8 mouse cellular contexts compared by ENCODE assay signal in the genomic region with DNA sequence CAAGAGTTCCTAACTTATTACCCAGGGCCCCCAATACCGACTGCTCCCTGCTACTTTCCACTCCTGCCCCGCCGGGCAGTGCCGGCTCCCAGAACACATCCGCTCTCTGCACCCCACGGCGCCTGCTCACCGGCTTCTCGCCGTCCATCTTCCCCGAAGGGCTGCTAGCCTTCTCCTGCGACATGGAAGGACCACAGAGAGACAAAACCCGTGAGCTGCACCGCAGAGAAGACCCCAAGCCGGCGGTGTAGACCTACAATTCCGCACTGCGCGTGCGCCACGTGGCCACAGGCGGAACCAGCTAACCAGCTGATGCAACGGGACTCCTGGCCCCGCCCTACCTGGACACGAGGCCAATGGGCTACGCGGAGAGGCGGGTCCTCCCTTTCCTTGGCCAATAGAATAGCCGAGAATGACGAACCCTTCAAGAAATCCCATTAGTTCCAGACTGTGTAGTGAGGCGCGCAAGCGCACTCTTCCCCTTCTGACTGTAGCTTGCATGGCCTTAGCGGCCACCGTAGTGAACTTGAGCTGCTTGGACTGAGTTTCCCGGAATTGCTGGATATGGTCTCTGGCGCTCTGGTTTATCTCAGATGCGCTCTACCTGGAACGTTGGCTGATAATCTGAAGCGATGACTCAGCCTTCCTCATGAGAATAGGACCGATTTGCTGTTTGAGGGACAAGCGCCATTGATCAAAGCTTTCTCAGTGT. TPM values are rescaled to one million over a fixed set of nuclear protein-coding genes. Genes with fewer than 3 reads are reported as not detected.
A peak's percentile ranks its signal among the peaks of the same experiment; 100 is the strongest.
DNase-seq lines count a peak whose midpoint lies in the region; ATAC-seq and TF ChIP-seq lines count a peak whose summit lies in the region.

A gene (minus strand): TSS at position 310 of the 712 bp plus-strand sequence.

- ATAC-seq in cerebellum, adult (ENCODE audit: insufficient number of reproducible peaks, low FRiP score, low TSS enrichment), result peak; percentile 98
- peak; percentile 100 for ATAC-seq in forebrain, embryonic 13.5 days
- ATAC-seq in liver, postnatal 0 days, result peak; percentile 99
- peak; percentile 100 for ATAC-seq in neural tube, embryonic 14.5 days (ENCODE audit: low read depth)

- peak within 1 kb of the TSS; percentile 72 for H3K27ac ChIP-seq in ES-Bruce4 (ENCODE audit: insufficient read depth, low read length)
- H3K27ac ChIP-seq in forebrain, embryonic 13.5 days, result no peak within 1 kb of the TSS
- H3K27ac ChIP-seq in liver, postnatal 0 days (ENCODE audit: low read depth), result peak within 1 kb of the TSS; percentile 91
- H3K27ac ChIP-seq in neural tube, embryonic 14.5 days (ENCODE audit: low read depth, low read length), result peak within 1 kb of the TSS; percentile 60

- no peaks in the 10 kb centered on the region for H3K9me3 ChIP-seq in ES-Bruce4 (replicated peaks; ENCODE audit: control insufficient read depth, insufficient read depth, low read length, poor library complexity, severe bottlenecking)
- H3K9me3 ChIP-seq in forebrain, embryonic 13.5 days (replicated peaks), result no peaks in the 10 kb centered on the region
- H3K9me3 ChIP-seq in liver, postnatal 0 days (ENCODE audit: low read length), result no peaks in the 10 kb centered on the region
- no peaks in the 10 kb centered on the region for H3K9me3 ChIP-seq in neural tube, embryonic 14.5 days (ENCODE audit: control insufficient read depth, low read length)

- H3K4me1 ChIP-seq in ES-Bruce4 (ENCODE audit: control insufficient read depth, insufficient read depth, low read length), result peaks cover 2% of the 10 kb centered on the region
- H3K4me1 ChIP-seq in forebrain, embryonic 13.5 days, result peaks cover 21% of the 10 kb centered on the region
- peaks cover 15% of the 10 kb centered on the region for H3K4me1 ChIP-seq in liver, postnatal 0 days (ENCODE audit: insufficient read depth)
- H3K4me1 ChIP-seq in neural tube, embryonic 14.5 days (ENCODE audit: control insufficient read depth, insufficient read depth, low read length), result peaks cover 7% of the 10 kb centered on the region; the same call in 1 of the 2 replicates

- no peak for TF ChIP-seq EP300 in ES-Bruce4 (IDR thresholded peaks at IDR 0.05; ENCODE audit: insufficient read depth, low read depth, low read length)
- TF ChIP-seq EP300 in liver, postnatal 0 days (IDR thresholded peaks at IDR 0.05; ENCODE audit: low read depth), result peak; percentile 51; the same call in 1 of the 2 replicates

- H3K4me3 ChIP-seq in ES-Bruce4 (ENCODE audit: low read depth, low read length), result peak within 1 kb of the TSS; percentile 96
- peak within 1 kb of the TSS; percentile 83 for H3K4me3 ChIP-seq in forebrain, embryonic 13.5 days
- H3K4me3 ChIP-seq in liver, postnatal 0 days (ENCODE audit: low read depth, low read length), result peak within 1 kb of the TSS; percentile 90
- peak within 1 kb of the TSS; percentile 79 for H3K4me3 ChIP-seq in neural tube, embryonic 14.5 days (ENCODE audit: low read depth, low read length)

- DNase-seq in heart, postnatal 10 days, result peak; percentile 97 to 98
- peak; percentile 99 for DNase-seq in large intestine, adult 2 months (ENCODE audit: low read depth, low spot score)
- DNase-seq in liver, postnatal 0 days, result peak; percentile 97
- peak; percentile 97 for DNase-seq in testis, postnatal 10 days (ENCODE audit: low spot score)

- TF ChIP-seq POLR2A in ES-Bruce4 (IDR thresholded peaks at IDR 0.05; ENCODE audit: insufficient read depth, low read length), result peak; percentile 63

- H3K27me3 ChIP-seq in ES-Bruce4 (ENCODE audit: control insufficient read depth, insufficient read depth, low read length, poor library complexity, severe bottlenecking), result no peaks in the 10 kb centered on the region
- H3K27me3 ChIP-seq in forebrain, embryonic 13.5 days, result peaks cover 11% of the 10 kb centered on the region; the same call in 1 of the 2 replicates
- no peaks in the 10 kb centered on the region for H3K27me3 ChIP-seq in liver, postnatal 0 days (ENCODE audit: insufficient read depth, low read length)
- no peaks in the 10 kb centered on the region for H3K27me3 ChIP-seq in neural tube, embryonic 14.5 days (ENCODE audit: control insufficient read depth, insufficient read depth, low read length)

- peak within 1 kb of the TSS; percentile 81 for H3K4me2 ChIP-seq in forebrain, embryonic 13.5 days
- peak within 1 kb of the TSS; percentile 68 for H3K4me2 ChIP-seq in liver, postnatal 0 days (ENCODE audit: low read depth, low read length)
- H3K4me2 ChIP-seq in neural tube, embryonic 14.5 days (ENCODE audit: low read depth, low read length), result peak within 1 kb of the TSS; percentile 85

- no peak for TF ChIP-seq CTCF in ES-Bruce4 (IDR thresholded peaks at IDR 0.05; ENCODE audit: low read depth, low read length)
- peak; percentile 11; the same call in 1 of the 2 replicates for TF ChIP-seq CTCF in liver, postnatal 0 days (IDR thresholded peaks at IDR 0.05; ENCODE audit: low read depth)

- WGBS in forebrain, embryonic 13.5 days, result under 1% methylated on average over 42 of the region's 42 CpGs
- under 1% methylated on average over 42 of the region's 42 CpGs for WGBS in large intestine, adult 2 months
- WGBS in liver, postnatal 0 days (ENCODE audit: insufficient replicate concordance), result 2% methylated on average over 42 of the region's 42 CpGs
- WGBS in neural tube, embryonic 14.5 days, result under 1% methylated on average over 42 of the region's 42 CpGs

- peaks cover 21% of the 10 kb centered on the region for H3K36me3 ChIP-seq in ES-Bruce4 (ENCODE audit: control insufficient read depth, insufficient read depth, low read length, poor library complexity, severe bottlenecking)
- peaks cover 19% of the 10 kb centered on the region for H3K36me3 ChIP-seq in forebrain, embryonic 13.5 days (ENCODE audit: poor library complexity, severe bottlenecking)
- peaks cover 8% of the 10 kb centered on the region for H3K36me3 ChIP-seq in liver, postnatal 0 days (replicated peaks; ENCODE audit: insufficient read depth, low read length)
- H3K36me3 ChIP-seq in neural tube, embryonic 14.5 days (ENCODE audit: control insufficient read depth, insufficient read depth, low read length), result 0 out of 2 replicates have a peak, but pooled peaks cover 3% of the 10 kb centered on the region

- peak within 1 kb of the TSS; percentile 89 for H3K9ac ChIP-seq in ES-Bruce4 (ENCODE audit: low read depth, poor library complexity, severe bottlenecking)
- H3K9ac ChIP-seq in forebrain, embryonic 13.5 days, result peak within 1 kb of the TSS; percentile 88
- peak within 1 kb of the TSS; percentile 88 for H3K9ac ChIP-seq in liver, postnatal 0 days (replicated peaks)
- peak within 1 kb of the TSS; percentile 72 for H3K9ac ChIP-seq in neural tube, embryonic 14.5 days (replicated peaks; ENCODE audit: low read depth, low read length)

- intact Hi-C loops in heart, postnatal 10 days (cut with DNase I), result loop anchor here (10.0 kb wide), 1 partner anchor 685 kb away; no protein-coding TSS in a partner anchor

RNA-seq across cellular contexts. Expression of the gene that starts here (rescaled TPM):
- 170 and 188 TPM in 2 replicates for polyA plus RNA-seq in ES-Bruce4 (2011; ENCODE audit: insufficient read depth, insufficient read length, low read depth, missing spikeins)
- polyA plus RNA-seq in forebrain, embryonic 13.5 days (2015; fragmentation: Nextera tagmentation; extraction: Ambion mirVana), result 55.3 and 64.0 TPM in 2 replicates
- 10 to 100 TPM; 24.4 to 25.2 TPM for total RNA-seq in heart, postnatal 10 days (2021)
- polyA plus RNA-seq in large intestine, adult 2 months (2012; rRNA removed), result 21.5 and 23.4 TPM in 2 replicates
- polyA plus RNA-seq in liver, postnatal 0 days (2015; fragmentation: Nextera tagmentation; extraction: Ambion mirVana), result 25.3 and 27.1 TPM in 2 replicates
- polyA plus RNA-seq in neural tube, embryonic 14.5 days (2014; fragmentation: Nextera tagmentation; extraction: Ambion mirVana), result 45.4 and 50.0 TPM in 2 replicates
